Mouse (Mus musculus) T-helper 1 cell (primary cell): Measurements from ENCODE around the gene Gm10065.

Experiments used
- in situ Hi-C: fragments of 300-600 bp; cut with MboI, MseI; formaldehyde crosslinking; loops from one replicate; pipeline ENCODE4 v1.15.1; 2025; ENCODE audit warnings: high pct_unique_total_duplicates

The Gm10065 gene

GRCm38 (mm10) chr13:21435476-21435875, 43.8 kb downstream of the Gm10065 start:
- in situ Hi-C loops: no loop called here
